Mouse (Mus musculus): ENCODE data around the gene Tada1. TPM values are rescaled to one million over a fixed set of nuclear protein-coding genes. Genes with fewer than 3 reads are reported as not detected.

Gene Tada1
- polyA plus RNA-seq (2015; fragmentation: Illumina TruSeq; extraction: RNeasy Lipid Tissue Mini Kit (QIAGEN cat#74804); ENCODE audit: low read depth, low replicate concordance) = 43.8 TPM

DNA sequence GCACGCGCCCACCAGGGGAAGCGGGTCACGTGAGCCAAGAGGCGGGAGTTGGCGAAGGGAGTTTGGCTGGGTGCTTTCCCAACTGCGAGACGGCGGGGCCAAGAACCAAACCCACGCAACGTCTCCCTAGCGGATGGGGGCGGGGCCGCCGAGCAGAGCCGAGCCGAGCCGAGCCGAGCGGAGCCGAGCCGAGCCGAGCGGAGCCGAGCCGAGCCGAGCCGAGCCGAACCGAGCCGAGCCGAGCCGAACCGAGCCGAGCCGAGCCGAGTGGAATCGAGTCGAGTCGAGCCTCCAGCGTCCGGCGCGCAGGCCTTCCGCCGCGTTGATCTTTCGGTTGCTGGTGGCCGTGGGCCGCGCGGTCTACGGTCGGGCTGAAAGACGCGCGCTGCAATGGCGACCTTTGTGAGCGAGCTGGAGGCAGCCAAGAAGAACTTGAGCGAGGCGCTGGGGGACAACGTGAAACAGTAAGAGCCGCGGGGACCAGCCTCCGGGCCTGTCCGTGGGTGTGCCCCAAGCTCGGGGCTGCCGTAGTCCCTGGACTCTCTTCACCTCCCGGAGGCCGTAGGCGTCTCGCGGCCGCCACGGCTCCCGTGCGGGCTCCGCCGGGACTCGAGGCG, at the start of gene Tada1:
TSS of gene Tada1 (plus strand) at position 85 of the 617 bp plus-strand sequence.

DNA sequence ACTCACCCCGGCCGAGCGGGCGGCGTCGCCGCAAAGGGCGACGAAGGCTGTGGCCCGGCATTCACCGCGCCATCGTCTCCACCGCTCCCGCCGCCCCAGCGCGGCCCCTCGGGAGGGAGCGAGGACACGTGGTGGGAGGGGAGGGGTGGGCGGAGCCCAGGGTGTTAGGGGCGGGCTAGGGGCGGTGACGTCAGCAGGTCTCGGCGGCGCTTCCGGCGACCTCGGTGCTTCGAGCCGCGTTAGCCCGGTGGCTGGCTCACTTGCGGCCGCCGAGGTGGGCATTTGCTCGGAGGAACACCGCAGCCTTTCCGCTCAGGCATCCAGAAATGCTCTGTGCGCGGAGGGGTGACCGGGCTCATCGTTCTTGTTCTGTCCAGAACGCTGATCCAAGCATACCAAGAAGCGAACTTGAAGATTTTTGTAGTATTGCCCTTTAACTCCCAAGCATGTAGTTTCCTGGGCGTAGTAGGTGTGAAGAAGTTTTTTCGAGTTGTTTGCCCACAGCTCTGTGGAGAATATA, 30.9 kb downstream of the Tada1 start, which contains the start of gene Pogk:
TSS of gene Pogk (minus strand) at position 163 of the 520 bp plus-strand sequence.

Other genes with a start within 250 kb of the Tada1 start
- gene Gpa33, start 248.9 kb upstream of the Tada1 start, polyA plus RNA-seq (2015; fragmentation: Illumina TruSeq; extraction: RNeasy Lipid Tissue Mini Kit (QIAGEN cat#74804); ENCODE audit: low read depth, low replicate concordance) = not detected
- 0.39 TPM for gene Mael, start 140.3 kb upstream of the Tada1 start, polyA plus RNA-seq (2015; fragmentation: Illumina TruSeq; extraction: RNeasy Lipid Tissue Mini Kit (QIAGEN cat#74804); ENCODE audit: low read depth, low replicate concordance)
- 47.0 TPM for gene Ildr2, start 125.0 kb upstream of the Tada1 start, polyA plus RNA-seq (2015; fragmentation: Illumina TruSeq; extraction: RNeasy Lipid Tissue Mini Kit (QIAGEN cat#74804); ENCODE audit: low read depth, low replicate concordance)
- 31.7 TPM for gene Pogk, start 30.8 kb downstream of the Tada1 start, polyA plus RNA-seq (2015; fragmentation: Illumina TruSeq; extraction: RNeasy Lipid Tissue Mini Kit (QIAGEN cat#74804); ENCODE audit: low read depth, low replicate concordance)
- gene Gm4846, start 118.5 kb downstream of the Tada1 start, polyA plus RNA-seq (2015; fragmentation: Illumina TruSeq; extraction: RNeasy Lipid Tissue Mini Kit (QIAGEN cat#74804); ENCODE audit: low read depth, low replicate concordance) = not detected